Mouse (Mus musculus) neural tube, embryonic 13.5 days (tissue): Measurements from ENCODE around the gene Lsp1. TPM values are rescaled to one million over a fixed set of nuclear protein-coding genes. Genes with fewer than 3 reads are reported as not detected.

ENCODE experiments used
- ATAC-seq: fragments of 200-750 bp; cut with Nextera tagmentation; 2 replicates; pipeline ENCODE4 v1.8.0; 2017; ENCODE audit warnings: low read depth, mild to moderate bottlenecking, moderate TSS enrichment, moderate library complexity
- H3K27ac ChIP-seq: fragments of 300-500 bp; sonication (generic); replicated peaks from 2 replicates; pipeline ENCODE4 v1.5.1; 2015; ENCODE audit warnings: moderate library complexity, mild to moderate bottlenecking, inconsistent platforms
- H3K27me3 ChIP-seq: fragments of 300-500 bp; sonication (generic); 2 replicates; pipeline ENCODE4 v1.6.1; 2015; ENCODE audit warnings: mild to moderate bottlenecking, inconsistent platforms
- H3K36me3 ChIP-seq: fragments of 300-500 bp; sonication (generic); 2 replicates; pipeline ENCODE4 v1.6.1; 2015; ENCODE audit warnings: mild to moderate bottlenecking, inconsistent platforms
- H3K4me1 ChIP-seq: fragments of 300-500 bp; sonication (generic); replicated peaks from 2 replicates; pipeline ENCODE4 v1.6.1; 2015; ENCODE audit warnings: inconsistent platforms
- H3K4me2 ChIP-seq: fragments of 300-500 bp; sonication (generic); 2 replicates; pipeline ENCODE4 v1.6.1; 2015; ENCODE audit warnings: inconsistent platforms, mild to moderate bottlenecking, moderate library complexity
- H3K4me3 ChIP-seq: fragments of 300-500 bp; sonication (generic); 2 replicates; pipeline ENCODE4 v1.5.1; 2015; ENCODE audit warnings: mild to moderate bottlenecking, inconsistent platforms
- H3K9ac ChIP-seq: fragments of 300-500 bp; sonication (generic); 2 replicates; pipeline ENCODE4 v1.6.1; 2015; ENCODE audit warnings: moderate library complexity, mild to moderate bottlenecking, inconsistent platforms
- H3K9me3 ChIP-seq: fragments of 300-500 bp; sonication (generic); 2 replicates; pipeline ENCODE4 v1.6.1; 2016; ENCODE audit warnings: inconsistent platforms
- WGBS: fragments of 180-500 bp; shearing (Covaris S2); methylation state at CpG from one replicate; pipeline ENCODE4 v1.1.7; 2015; 5-methylcytosine and 5-hydroxymethylcytosine counted together
- polyA plus RNA-seq: library from polyadenylated mRNA; unstranded; fragments of >200 nt; fragmentation: Nextera tagmentation; extraction: Ambion mirVana; gene quantifications from 2 replicates; pipeline ENCODE4 v1.2.1, GENCODE M21; 2015

Lsp1 gene
- polyA plus RNA-seq, 1 experiment from 2014 or later, result 9.3 TPM

- 49% methylated on average over 19 of the region's 19 CpGs for WGBS
- Histone ChIP-seq H3K36me3 (no peaks in the 10 kb centered on the region), H3K27me3 (no peaks in the 10 kb centered on the region; the same call in 1 of the 2 replicates), H3K9me3 (no peaks in the 10 kb centered on the region), H3K4me2 (no peak overlapping the region), H3K4me1 (peaks cover 21% of the 10 kb centered on the region), H3K27ac (no peak overlapping the region), H3K4me3 (no peak overlapping the region), H3K9ac (0 out of 2 replicates have a peak overlapping the region, but pooled peaks have one; percentile 17)
- ATAC-seq, result no peak
Observed at GRCm38 (mm10) chr7:142433623-142434022, 27.0 kb upstream of the Lsp1 start.

GRCm38 (mm10) chr7:142434137-142434865, 26.3 kb upstream of the Lsp1 start, which contains the start of gene Syt8:
Gene Syt8, plus strand, starts transcription at chr7:142434850.
- H3K4me3 ChIP-seq, result no peak within 1 kb of the TSS
- WGBS, result 87% methylated on average over 10 of the region's 10 CpGs
- no peaks in the 10 kb centered on the region; the same call in 1 of the 2 replicates for H3K27me3 ChIP-seq
- no peak for ATAC-seq
- H3K9me3 ChIP-seq, result no peaks in the 10 kb centered on the region
- H3K4me2 ChIP-seq, result no peak within 1 kb of the TSS
- H3K4me1 ChIP-seq, result peaks cover 20% of the 10 kb centered on the region
- H3K27ac ChIP-seq, result no peak within 1 kb of the TSS
- H3K9ac ChIP-seq, result 0 out of 2 replicates have a peak within 1 kb of the TSS, but pooled peaks have one; percentile 17
- no peaks in the 10 kb centered on the region for H3K36me3 ChIP-seq

- no peaks in the 10 kb centered on the region for H3K36me3 ChIP-seq
- WGBS, result 30% methylated on average over 4 of the region's 4 CpGs
- H3K27me3 ChIP-seq, result no peaks in the 10 kb centered on the region
- H3K4me3 ChIP-seq, result no peak overlapping the region
- H3K4me1 ChIP-seq, result peaks cover 11% of the 10 kb centered on the region
- no peaks in the 10 kb centered on the region for H3K9me3 ChIP-seq
- no peak overlapping the region for H3K9ac ChIP-seq
- no peak overlapping the region for H3K27ac ChIP-seq
- H3K4me2 ChIP-seq, result no peak overlapping the region
- no peak for ATAC-seq
Observed at GRCm38 (mm10) chr7:142435524-142435923, 25.1 kb upstream of the Lsp1 start.

- ATAC-seq, result no peak
- no peaks in the 10 kb centered on the region for H3K36me3 ChIP-seq
- H3K9ac ChIP-seq, result no peak overlapping the region
- H3K27ac ChIP-seq, result no peak overlapping the region
- no peaks in the 10 kb centered on the region for H3K27me3 ChIP-seq
- no peaks in the 10 kb centered on the region for H3K9me3 ChIP-seq
- H3K4me2 ChIP-seq, result no peak overlapping the region
- H3K4me3 ChIP-seq, result no peak overlapping the region
- 80% methylated on average over 5 of the region's 5 CpGs for WGBS
- peaks cover 7% of the 10 kb centered on the region for H3K4me1 ChIP-seq
Observed at GRCm38 (mm10) chr7:142437324-142437723, 23.3 kb upstream of the Lsp1 start.

GRCm38 (mm10) chr7:142439966-142440365, 20.6 kb upstream of the Lsp1 start:
- H3K4me3 ChIP-seq, result no peak overlapping the region
- no peaks in the 10 kb centered on the region for H3K36me3 ChIP-seq
- no peak overlapping the region for H3K27ac ChIP-seq
- 81% methylated on average over 14 of the region's 14 CpGs for WGBS
- no peaks in the 10 kb centered on the region for H3K9me3 ChIP-seq
- H3K4me1 ChIP-seq, result peaks cover 7% of the 10 kb centered on the region
- no peak overlapping the region for H3K9ac ChIP-seq
- H3K4me2 ChIP-seq, result no peak overlapping the region
- no peak for ATAC-seq
- H3K27me3 ChIP-seq, result no peaks in the 10 kb centered on the region

GRCm38 (mm10) chr7:142440657-142441114, 19.9 kb upstream of the Lsp1 start:
- Histone ChIP-seq H3K4me2 (no peak overlapping the region), H3K27ac (no peak overlapping the region), H3K4me3 (no peak overlapping the region), H3K36me3 (no peaks in the 10 kb centered on the region), H3K9ac (no peak overlapping the region), H3K9me3 (no peaks in the 10 kb centered on the region), H3K4me1 (peaks cover 7% of the 10 kb centered on the region), H3K27me3 (no peaks in the 10 kb centered on the region)
- WGBS, result 60% methylated on average over 5 of the region's 5 CpGs
- ATAC-seq, result peak; percentile 45; the same call in 1 of the 2 replicates

GRCm38 (mm10) chr7:142441585-142441984, 19.0 kb upstream of the Lsp1 start, which contains the start of gene Tnni2:
Gene Tnni2, plus strand, starts transcription at chr7:142441808.
- Histone ChIP-seq H3K4me3 (no peak within 1 kb of the TSS), H3K27ac (no peak within 1 kb of the TSS), H3K4me2 (no peak within 1 kb of the TSS), H3K4me1 (peaks cover 7% of the 10 kb centered on the region), H3K36me3 (no peaks in the 10 kb centered on the region), H3K9ac (no peak within 1 kb of the TSS), H3K27me3 (no peaks in the 10 kb centered on the region), H3K9me3 (no peaks in the 10 kb centered on the region)
- no peak for ATAC-seq
- WGBS, result 81% methylated on average over 9 of the region's 9 CpGs

GRCm38 (mm10) chr7:142442081-142442907, 18.3 kb upstream of the Lsp1 start:
- no peak for ATAC-seq
- H3K4me3 ChIP-seq, result no peak overlapping the region
- no peaks in the 10 kb centered on the region for H3K9me3 ChIP-seq
- H3K4me1 ChIP-seq, result peaks cover 7% of the 10 kb centered on the region
- no peak overlapping the region for H3K4me2 ChIP-seq
- no peak overlapping the region for H3K27ac ChIP-seq
- 85% methylated on average over 9 of the region's 9 CpGs for WGBS
- no peaks in the 10 kb centered on the region for H3K27me3 ChIP-seq
- no peak overlapping the region for H3K9ac ChIP-seq
- no peaks in the 10 kb centered on the region for H3K36me3 ChIP-seq

GRCm38 (mm10) chr7:142442908-142443420, 17.6 kb upstream of the Lsp1 start:
- peaks cover 7% of the 10 kb centered on the region for H3K4me1 ChIP-seq
- no peak overlapping the region for H3K4me2 ChIP-seq
- 88% methylated on average over 7 of the region's 7 CpGs for WGBS
- no peaks in the 10 kb centered on the region for H3K36me3 ChIP-seq
- H3K27ac ChIP-seq, result no peak overlapping the region
- no peak for ATAC-seq
- H3K4me3 ChIP-seq, result no peak overlapping the region
- no peaks in the 10 kb centered on the region for H3K9me3 ChIP-seq
- no peak overlapping the region for H3K9ac ChIP-seq
- H3K27me3 ChIP-seq, result no peaks in the 10 kb centered on the region

- no peaks in the 10 kb centered on the region for H3K27me3 ChIP-seq
- no peak overlapping the region for H3K27ac ChIP-seq
- no peak overlapping the region for H3K4me3 ChIP-seq
- H3K36me3 ChIP-seq, result no peaks in the 10 kb centered on the region
- 86% methylated on average over 5 of the region's 5 CpGs for WGBS
- no peak overlapping the region for H3K4me2 ChIP-seq
- H3K9ac ChIP-seq, result no peak overlapping the region
- H3K4me1 ChIP-seq, result peaks cover 7% of the 10 kb centered on the region
- ATAC-seq, result no peak
- no peaks in the 10 kb centered on the region for H3K9me3 ChIP-seq
Observed at GRCm38 (mm10) chr7:142443474-142443873, 17.1 kb upstream of the Lsp1 start.

- Histone ChIP-seq H3K27me3 (no peaks in the 10 kb centered on the region), H3K36me3 (no peaks in the 10 kb centered on the region), H3K4me2 (no peak overlapping the region), H3K9me3 (no peaks in the 10 kb centered on the region), H3K27ac (no peak overlapping the region), H3K4me3 (no peak overlapping the region), H3K4me1 (peaks cover 7% of the 10 kb centered on the region), H3K9ac (no peak overlapping the region)
- 96% methylated on average over 6 of the region's 6 CpGs for WGBS
- ATAC-seq, result no peak
Observed at GRCm38 (mm10) chr7:142444171-142444570, 16.4 kb upstream of the Lsp1 start.

- ATAC-seq, result no peak
- no peak overlapping the region for H3K4me2 ChIP-seq
- no peaks in the 10 kb centered on the region for H3K36me3 ChIP-seq
- peaks cover 6% of the 10 kb centered on the region for H3K4me1 ChIP-seq
- H3K9me3 ChIP-seq, result no peaks in the 10 kb centered on the region
- no peak overlapping the region for H3K9ac ChIP-seq
- no peak overlapping the region for H3K27ac ChIP-seq
- 86% methylated on average over 6 of the region's 6 CpGs for WGBS
- H3K4me3 ChIP-seq, result no peak overlapping the region
- H3K27me3 ChIP-seq, result no peaks in the 10 kb centered on the region
Observed at GRCm38 (mm10) chr7:142445324-142445723, 15.3 kb upstream of the Lsp1 start.
